ENCODE assay signal across 16 mouse cellular contexts in genomic region chr14:47341811-47342291, GRCm38 (mm10). TPM values are rescaled to one million over a fixed set of nuclear protein-coding genes. Genes with fewer than 3 reads are reported as not detected.
DNase-seq lines count a peak whose midpoint lies in the region; ATAC-seq lines count a peak whose summit lies in the region.
"Had no signal": no experiment of that assay in that cellular context is flagged by ENCODE, and none has a peak within 500 bp of the region (broad histone marks: within the 10 kb centered on the region; RNA-seq: fewer than 3 reads in every experiment).

No protein-coding gene starts in this region.

- 52% methylated on average over 4 of the region's 4 CpGs for WGBS in embryonic facial prominence, embryonic 11.5 days
- 59% methylated on average over 4 of the region's 4 CpGs for WGBS in embryonic facial prominence, embryonic 10.5 days
- 70% methylated on average over 4 of the region's 4 CpGs for WGBS in midbrain, embryonic 10.5 days
- 60% methylated on average over 4 of the region's 4 CpGs for WGBS in midbrain, embryonic 14.5 days
- WGBS in limb, embryonic 12.5 days: 76% methylated on average over 4 of the region's 4 CpGs
- 49% methylated on average over 4 of the region's 4 CpGs for WGBS in neural tube, embryonic 15.5 days

- H3K4me3 ChIP-seq in embryonic facial prominence, embryonic 11.5 days (ENCODE audit: low read depth, low read length): no peak overlapping the region
- H3K4me3 ChIP-seq in embryonic facial prominence, embryonic 10.5 days: no peak overlapping the region
- H3K4me3 ChIP-seq in midbrain, embryonic 10.5 days: no peak overlapping the region
- no peak overlapping the region for H3K4me3 ChIP-seq in midbrain, embryonic 14.5 days (replicated peaks; ENCODE audit: low read depth, low read length)
- no peak overlapping the region for H3K4me3 ChIP-seq in limb, embryonic 12.5 days (replicated peaks)
- no peak overlapping the region for H3K4me3 ChIP-seq in neural tube, embryonic 15.5 days (replicated peaks)
- H3K4me3 ChIP-seq: erythroblast, embryonic 14.5 days; neural tube, embryonic 12.5 days had no signal

- intact Hi-C loops in heart, postnatal 36 days (cut with DNase I): no loop called here

- H3K9ac ChIP-seq in embryonic facial prominence, embryonic 11.5 days (replicated peaks; ENCODE audit: low read length): no peak overlapping the region
- no peak overlapping the region for H3K9ac ChIP-seq in midbrain, embryonic 14.5 days (replicated peaks; ENCODE audit: low read length)
- no peak overlapping the region for H3K9ac ChIP-seq in limb, embryonic 12.5 days (replicated peaks)
- H3K9ac ChIP-seq in neural tube, embryonic 15.5 days (replicated peaks): no peak overlapping the region
- H3K9ac ChIP-seq: lung, embryonic 14.5 days; neural tube, embryonic 12.5 days had no signal

- no peaks in the 10 kb centered on the region for H3K27me3 ChIP-seq in embryonic facial prominence, embryonic 11.5 days (ENCODE audit: control insufficient read depth, insufficient read depth, low read length)
- H3K27me3 ChIP-seq in embryonic facial prominence, embryonic 10.5 days (replicated peaks; ENCODE audit: low read depth, poor library complexity, severe bottlenecking): no peaks in the 10 kb centered on the region
- H3K27me3 ChIP-seq in midbrain, embryonic 10.5 days (ENCODE audit: low read depth, poor library complexity, severe bottlenecking): no peaks in the 10 kb centered on the region
- H3K27me3 ChIP-seq in midbrain, embryonic 14.5 days (ENCODE audit: control insufficient read depth, insufficient read depth, low read length): no peaks in the 10 kb centered on the region
- no peaks in the 10 kb centered on the region for H3K27me3 ChIP-seq in limb, embryonic 12.5 days
- H3K27me3 ChIP-seq in neural tube, embryonic 15.5 days (replicated peaks): no peaks in the 10 kb centered on the region
- H3K27me3 ChIP-seq: neural tube, embryonic 12.5 days had no signal

- no peak overlapping the region for H3K4me2 ChIP-seq in embryonic facial prominence, embryonic 11.5 days (ENCODE audit: low read depth, low read length)
- no peak overlapping the region for H3K4me2 ChIP-seq in midbrain, embryonic 14.5 days (ENCODE audit: low read length)
- H3K4me2 ChIP-seq in limb, embryonic 12.5 days: no peak overlapping the region
- H3K4me2 ChIP-seq in neural tube, embryonic 15.5 days: no peak overlapping the region
- H3K4me2 ChIP-seq: lung, embryonic 14.5 days; neural tube, embryonic 12.5 days had no signal

- H3K4me1 ChIP-seq in embryonic facial prominence, embryonic 11.5 days (ENCODE audit: control insufficient read depth, insufficient read depth, low read length): no peaks in the 10 kb centered on the region
- H3K4me1 ChIP-seq in embryonic facial prominence, embryonic 10.5 days: no peaks in the 10 kb centered on the region
- H3K4me1 ChIP-seq in midbrain, embryonic 10.5 days: peaks cover 6% of the 10 kb centered on the region
- H3K4me1 ChIP-seq in midbrain, embryonic 14.5 days (ENCODE audit: control insufficient read depth, insufficient read depth, low read length): no peaks in the 10 kb centered on the region
- H3K4me1 ChIP-seq in limb, embryonic 12.5 days (replicated peaks): no peaks in the 10 kb centered on the region
- H3K4me1 ChIP-seq in neural tube, embryonic 15.5 days: no peaks in the 10 kb centered on the region
- H3K4me1 ChIP-seq: neural tube, embryonic 12.5 days had no signal

- no peaks in the 10 kb centered on the region for H3K9me3 ChIP-seq in embryonic facial prominence, embryonic 11.5 days (replicated peaks; ENCODE audit: control insufficient read depth, low read length)
- H3K9me3 ChIP-seq in embryonic facial prominence, embryonic 10.5 days: no peaks in the 10 kb centered on the region
- no peaks in the 10 kb centered on the region for H3K9me3 ChIP-seq in midbrain, embryonic 10.5 days (replicated peaks)
- H3K9me3 ChIP-seq in midbrain, embryonic 14.5 days (ENCODE audit: control insufficient read depth, low read length): no peaks in the 10 kb centered on the region
- no peaks in the 10 kb centered on the region for H3K9me3 ChIP-seq in limb, embryonic 12.5 days
- no peaks in the 10 kb centered on the region for H3K9me3 ChIP-seq in neural tube, embryonic 15.5 days (replicated peaks)
- H3K9me3 ChIP-seq: G1E; neural tube, embryonic 12.5 days had no signal

- no peak overlapping the region for H3K27ac ChIP-seq in embryonic facial prominence, embryonic 11.5 days (replicated peaks; ENCODE audit: low read depth, low read length)
- H3K27ac ChIP-seq in embryonic facial prominence, embryonic 10.5 days (replicated peaks): no peak overlapping the region
- peak overlapping the region; percentile 24; the same call in 1 of the 2 replicates for H3K27ac ChIP-seq in midbrain, embryonic 10.5 days (replicated peaks)
- no peak overlapping the region for H3K27ac ChIP-seq in midbrain, embryonic 14.5 days (replicated peaks; ENCODE audit: low read depth, low read length)
- peak overlapping the region; percentile 47 for H3K27ac ChIP-seq in limb, embryonic 12.5 days
- 0 out of 2 replicates have a peak overlapping the region, but pooled peaks have one; percentile 33 for H3K27ac ChIP-seq in neural tube, embryonic 15.5 days (replicated peaks)
- H3K27ac ChIP-seq: neural tube, embryonic 12.5 days had no signal

- 0 out of 2 replicates have a peak, but pooled peaks have one; percentile 39 for ATAC-seq in embryonic facial prominence, embryonic 11.5 days (replicated peaks; ENCODE audit: insufficient number of reproducible peaks, low FRiP score, low TSS enrichment, low read depth)
- no peak for ATAC-seq in midbrain, embryonic 14.5 days (ENCODE audit: low FRiP score, low TSS enrichment)
- ATAC-seq in limb, embryonic 12.5 days (ENCODE audit: insufficient number of reproducible peaks, insufficient read depth, low FRiP score, low TSS enrichment, low read depth): no peak
- ATAC-seq in neural tube, embryonic 15.5 days (ENCODE audit: low FRiP score): peak; percentile 45; the same call in 1 of the 2 replicates

- no peak for DNase-seq in embryonic facial prominence, embryonic 11.5 days (ENCODE audit: low spot score)
- no peak for DNase-seq in embryonic facial prominence, embryonic 10.5 days (ENCODE audit: low spot score)
- DNase-seq in midbrain, embryonic 10.5 days (ENCODE audit: low spot score): no peak
- no peak for DNase-seq in midbrain, embryonic 14.5 days
- DNase-seq in heart, postnatal 36 days: no peak
- DNase-seq in spleen, postnatal 36 days (ENCODE audit: low spot score in 2 of 2): no peak
- DNase-seq: cerebellum, adult 2 months; heart, adult 11 months; heart, postnatal 4 days; kidney, postnatal 14 days; lung, embryonic 14.5 days had no signal

- H3K36me3 ChIP-seq in embryonic facial prominence, embryonic 11.5 days (replicated peaks; ENCODE audit: control insufficient read depth, insufficient read depth, low read depth, low read length): no peaks in the 10 kb centered on the region
- H3K36me3 ChIP-seq in embryonic facial prominence, embryonic 10.5 days (replicated peaks): no peaks in the 10 kb centered on the region
- H3K36me3 ChIP-seq in midbrain, embryonic 10.5 days: no peaks in the 10 kb centered on the region
- H3K36me3 ChIP-seq in midbrain, embryonic 14.5 days (ENCODE audit: control insufficient read depth, insufficient read depth, low read length): no peaks in the 10 kb centered on the region
- H3K36me3 ChIP-seq in limb, embryonic 12.5 days: no peaks in the 10 kb centered on the region
- no peaks in the 10 kb centered on the region for H3K36me3 ChIP-seq in neural tube, embryonic 15.5 days
- H3K36me3 ChIP-seq: G1E; neural tube, embryonic 12.5 days had no signal

RNA-seq across cellular contexts. Expression of gene Lgals3, which starts 25.7 kb away (rescaled TPM):
- polyA plus RNA-seq in embryonic facial prominence, embryonic 11.5 days (2014; fragmentation: Nextera tagmentation; extraction: Ambion mirVana): 1.5 and 1.7 TPM in 2 replicates
- 0.51 and 1.1 TPM in 2 replicates for polyA plus RNA-seq in embryonic facial prominence, embryonic 10.5 days (2016; fragmentation: Nextera tagmentation; extraction: Ambion mirVana)
- polyA plus RNA-seq in midbrain, embryonic 10.5 days (2016; fragmentation: Nextera tagmentation; extraction: Ambion mirVana): 0.37 and 1.3 TPM in 2 replicates
- 3.3 and 8.4 TPM in 2 replicates for polyA plus RNA-seq in midbrain, embryonic 14.5 days (2014; fragmentation: Nextera tagmentation; extraction: Ambion mirVana)
- polyA plus RNA-seq in limb, embryonic 12.5 days (2016; fragmentation: Nextera tagmentation; extraction: Ambion mirVana): 0.87 and 4.3 TPM in 2 replicates
- polyA plus RNA-seq in neural tube, embryonic 15.5 days (2015; fragmentation: Nextera tagmentation; extraction: Ambion mirVana): 5.0 and 9.7 TPM in 2 replicates
- total RNA-seq in heart, postnatal 36 days (2021): 1 to 10 TPM; 3.8 to 5.0 TPM

RNA-seq across cellular contexts. Expression of gene Mapk1ip1l, which starts 43.8 kb away (rescaled TPM):
- 104 and 106 TPM in 2 replicates for polyA plus RNA-seq in embryonic facial prominence, embryonic 11.5 days (2014; fragmentation: Nextera tagmentation; extraction: Ambion mirVana)
- 135 and 137 TPM in 2 replicates for polyA plus RNA-seq in embryonic facial prominence, embryonic 10.5 days (2016; fragmentation: Nextera tagmentation; extraction: Ambion mirVana)
- polyA plus RNA-seq in midbrain, embryonic 10.5 days (2016; fragmentation: Nextera tagmentation; extraction: Ambion mirVana): 99.6 and 101 TPM in 2 replicates
- polyA plus RNA-seq in midbrain, embryonic 14.5 days (2014; fragmentation: Nextera tagmentation; extraction: Ambion mirVana): 45.6 and 61.4 TPM in 2 replicates
- polyA plus RNA-seq in limb, embryonic 12.5 days (2016; fragmentation: Nextera tagmentation; extraction: Ambion mirVana): 83.5 and 94.7 TPM in 2 replicates
- polyA plus RNA-seq in neural tube, embryonic 15.5 days (2015; fragmentation: Nextera tagmentation; extraction: Ambion mirVana): 35.6 and 41.6 TPM in 2 replicates
- total RNA-seq in heart, postnatal 36 days (2021): 10 to 100 TPM; 28.1 to 28.2 TPM

Comparison
In these comparisons a context has a peak if more than half of its experiments do, and no peak if none do; other contexts are left out.
1. H3K27ac ChIP-seq: peak in midbrain, embryonic 10.5 days (single experiment), limb, embryonic 12.5 days (single experiment) and neural tube, embryonic 15.5 days (single experiment); none in embryonic facial prominence, embryonic 11.5 days (single experiment), embryonic facial prominence, embryonic 10.5 days (single experiment) and midbrain, embryonic 14.5 days (single experiment).
2. ATAC-seq: peak in embryonic facial prominence, embryonic 11.5 days (single experiment) and neural tube, embryonic 15.5 days (single experiment); none in midbrain, embryonic 14.5 days (single experiment) and limb, embryonic 12.5 days (single experiment).